In the genomic region with DNA sequence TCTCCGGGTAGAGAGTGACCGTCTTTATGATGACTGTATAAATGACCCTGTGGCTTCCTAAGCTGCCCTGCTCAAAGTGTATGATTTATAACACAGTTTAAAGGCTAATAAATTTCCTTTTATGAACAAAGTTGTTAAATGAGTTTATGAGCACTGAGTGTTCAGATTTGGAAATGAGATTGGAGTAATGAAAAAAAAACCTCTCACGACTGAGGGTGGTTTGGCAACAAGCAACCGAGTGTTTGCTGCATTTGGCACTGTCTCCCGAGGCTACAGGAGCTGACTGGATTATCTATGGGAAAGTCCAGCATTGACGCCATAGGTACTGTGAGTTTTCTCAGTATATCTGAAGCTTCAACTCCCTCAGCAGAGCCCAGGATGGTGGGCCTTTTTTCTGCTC, we compare ENCODE assay signal across 27 mouse cellular contexts. TPM values are rescaled to one million over a fixed set of nuclear protein-coding genes. Genes with fewer than 3 reads are reported as not detected.
"Had no signal": no experiment of that assay in that cellular context is flagged by ENCODE, and none has a peak within 500 bp of the region (broad histone marks: within the 10 kb centered on the region; RNA-seq: fewer than 3 reads in every experiment).

No protein-coding gene starts in this region.

- H3K9ac ChIP-seq: liver, embryonic 13.5 days; midbrain, embryonic 12.5 days; neural tube, embryonic 13.5 days had no signal

- H3K4me1 ChIP-seq: liver, embryonic 13.5 days; midbrain, embryonic 12.5 days; neural tube, embryonic 13.5 days had no signal

- H3K27me3 ChIP-seq: liver, embryonic 13.5 days; midbrain, embryonic 12.5 days; neural tube, embryonic 13.5 days had no signal

- H3K36me3 ChIP-seq: liver, embryonic 13.5 days; midbrain, embryonic 12.5 days; neural tube, embryonic 13.5 days had no signal

- ATAC-seq: midbrain, embryonic 16.5 days had no signal

- H3K4me3 ChIP-seq: liver, embryonic 13.5 days; midbrain, embryonic 12.5 days; myocyte; neural tube, embryonic 13.5 days had no signal

- H3K9me3 ChIP-seq: liver, embryonic 13.5 days; midbrain, embryonic 12.5 days; neural tube, embryonic 13.5 days had no signal

- H3K27ac ChIP-seq: liver, embryonic 13.5 days; midbrain, embryonic 12.5 days; neural tube, embryonic 13.5 days had no signal

- DNase-seq: kidney, adult 11 months; kidney, adult 9 months; kidney, postnatal 25 days; liver, embryonic 13.5 days; lung, adult 2 months; lung, postnatal 14 days; thymus, postnatal 25 days had no signal

- H3K4me2 ChIP-seq: liver, embryonic 13.5 days; midbrain, embryonic 12.5 days; neural tube, embryonic 13.5 days had no signal

RNA-seq across cellular contexts. Expression of gene Bsnd, which starts 22.5 kb away (rescaled TPM):
- total RNA-seq: layer of hippocampus, adult 8-10 months; left cerebral cortex, adult 8-10 months; left cerebral cortex, postnatal 14 days; liver, adult 2 months; megakaryocyte progenitor cell, adult 5-6 weeks; megakaryocyte-erythroid progenitor cell, adult 5-6 weeks; monocyte, adult 5-6 weeks; neutrophil, adult 5-6 weeks had no signal
- polyA plus RNA-seq: intestine, embryonic 14.5 days; large intestine, adult 2 months; limb, embryonic 11.5 days; limb, embryonic 14.5 days; liver, adult 2 months; liver, embryonic 13.5 days; liver, embryonic 16.5 days; lung, adult 2 months; lung, embryonic 16.5 days; midbrain, embryonic 12.5 days; midbrain, embryonic 16.5 days; myocyte; neural tube, embryonic 13.5 days; small intestine, adult 2 months; stomach, embryonic 16.5 days had no signal

RNA-seq across cellular contexts. Expression of gene Pcsk9, which starts 50.5 kb away (rescaled TPM):
- total RNA-seq: megakaryocyte-erythroid progenitor cell, adult 5-6 weeks; monocyte, adult 5-6 weeks had no signal
